Mouse (Mus musculus) midbrain, embryonic 16.5 days (tissue): ENCODE measurements around the gene Pde4b. TPM values are rescaled to one million over a fixed set of nuclear protein-coding genes. Genes with fewer than 3 reads are reported as not detected.

Source experiments
- ATAC-seq: fragments of 200-750 bp; cut with Nextera tagmentation; 2 replicates; pipeline ENCODE4 v1.8.0; 2017; ENCODE audit warnings: moderate TSS enrichment
- H3K27ac ChIP-seq: fragments of 300-500 bp; sonication (generic); 2 replicates; pipeline ENCODE4 v1.5.1; 2014; ENCODE audit warnings: mild to moderate bottlenecking, low read length, mixed read lengths
- H3K27me3 ChIP-seq: fragments of 300-500 bp; sonication (generic); 2 replicates; pipeline ENCODE4 v1.6.1; 2014; ENCODE audit warnings: low read depth, low read length, mixed read lengths; ENCODE audit not compliant: control insufficient read depth, insufficient read depth
- H3K36me3 ChIP-seq: fragments of 300-500 bp; sonication (generic); 2 replicates; pipeline ENCODE4 v1.6.1; 2014; ENCODE audit warnings: mild to moderate bottlenecking, low read length, moderate library complexity, mixed read lengths; ENCODE audit not compliant: control insufficient read depth, insufficient read depth
- H3K4me1 ChIP-seq: fragments of 300-500 bp; sonication (generic); 2 replicates; pipeline ENCODE4 v1.6.1; 2014; ENCODE audit warnings: mild to moderate bottlenecking, low read length, mixed read lengths; ENCODE audit not compliant: control insufficient read depth, insufficient read depth
- H3K4me2 ChIP-seq: fragments of 300-500 bp; sonication (generic); 2 replicates; pipeline ENCODE4 v1.6.1; 2014; ENCODE audit warnings: mild to moderate bottlenecking, low read length, mixed read lengths
- H3K4me3 ChIP-seq: fragments of 300-500 bp; sonication (generic); 2 replicates; pipeline ENCODE4 v1.5.1; 2014; ENCODE audit warnings: low read depth, mild to moderate bottlenecking, low read length, moderate library complexity, mixed read lengths
- H3K9ac ChIP-seq: fragments of 300-500 bp; sonication (generic); 2 replicates; pipeline ENCODE4 v1.6.1; 2014; ENCODE audit warnings: low read depth, low read length, mixed read lengths
- H3K9me3 ChIP-seq: fragments of 300-500 bp; sonication (generic); replicated peaks from 2 replicates; pipeline ENCODE4 v1.6.1; 2014; ENCODE audit warnings: mild to moderate bottlenecking, low read length, mixed read lengths; ENCODE audit not compliant: control insufficient read depth, poor library complexity, severe bottlenecking
- WGBS: fragments of 180-500 bp; shearing (Covaris S2); extraction: QIAGEN DNeasy Blood & Tissue Kit; methylation state at CpG from one replicate; pipeline ENCODE4 v1.1.7; 2014; 5-methylcytosine and 5-hydroxymethylcytosine counted together
- polyA plus RNA-seq: library from polyadenylated mRNA; unstranded; fragments of >200 nt; fragmentation: Nextera tagmentation; extraction: Ambion mirVana; gene quantifications from 2 replicates; pipeline ENCODE4 v1.2.1, GENCODE M21; 2015

Pde4b gene
- polyA plus RNA-seq, 1 experiment from 2014 or later, result 64.5 TPM

GRCm38 (mm10) chr4:102290052-102290734 lies 202.8 kb downstream of the Pde4b start:
- H3K36me3 ChIP-seq, result no peaks in the 10 kb centered on the region
- H3K9ac ChIP-seq, result no peak overlapping the region
- H3K4me3 ChIP-seq, result no peak overlapping the region
- H3K4me2 ChIP-seq, result no peak overlapping the region
- WGBS, result 53% methylated on average over 6 of the region's 6 CpGs
- H3K4me1 ChIP-seq, result no peaks in the 10 kb centered on the region; the same call in 1 of the 2 replicates
- H3K27me3 ChIP-seq, result no peaks in the 10 kb centered on the region
- H3K27ac ChIP-seq, result no peak overlapping the region
- H3K9me3 ChIP-seq, result no peaks in the 10 kb centered on the region
- ATAC-seq, result no peak

GRCm38 (mm10) chr4:102297558-102297957 lies 210.2 kb downstream of the Pde4b start:
- ATAC-seq, result no peak
- no peaks in the 10 kb centered on the region for H3K27me3 ChIP-seq
- no peaks in the 10 kb centered on the region for H3K36me3 ChIP-seq
- no peak overlapping the region for H3K4me2 ChIP-seq
- no peaks in the 10 kb centered on the region for H3K9me3 ChIP-seq
- no peak overlapping the region for H3K4me3 ChIP-seq
- H3K27ac ChIP-seq, result no peak overlapping the region
- H3K4me1 ChIP-seq, result no peaks in the 10 kb centered on the region
- H3K9ac ChIP-seq, result no peak overlapping the region

GRCm38 (mm10) chr4:102302568-102302967 lies 215.2 kb downstream of the Pde4b start:
- no peaks in the 10 kb centered on the region for H3K9me3 ChIP-seq
- WGBS, result 80% methylated on average over 4 of the region's 4 CpGs
- no peak overlapping the region for H3K4me2 ChIP-seq
- no peaks in the 10 kb centered on the region for H3K4me1 ChIP-seq
- no peak for ATAC-seq
- no peak overlapping the region for H3K27ac ChIP-seq
- no peak overlapping the region for H3K4me3 ChIP-seq
- H3K27me3 ChIP-seq, result no peaks in the 10 kb centered on the region
- H3K36me3 ChIP-seq, result no peaks in the 10 kb centered on the region
- H3K9ac ChIP-seq, result no peak overlapping the region

GRCm38 (mm10) chr4:102307661-102308297 lies 220.4 kb downstream of the Pde4b start:
- H3K27ac ChIP-seq, result no peak overlapping the region
- no peak for ATAC-seq
- no peaks in the 10 kb centered on the region for H3K9me3 ChIP-seq
- no peak overlapping the region for H3K9ac ChIP-seq
- no peaks in the 10 kb centered on the region for H3K27me3 ChIP-seq
- peaks cover 7% of the 10 kb centered on the region for H3K4me1 ChIP-seq
- no peak overlapping the region for H3K4me3 ChIP-seq
- WGBS, result 54% methylated on average over 4 of the region's 4 CpGs
- H3K4me2 ChIP-seq, result no peak overlapping the region
- H3K36me3 ChIP-seq, result no peaks in the 10 kb centered on the region

GRCm38 (mm10) chr4:102310630-102311029 lies 223.3 kb downstream of the Pde4b start:
- ATAC-seq, result no peak
- H3K4me1 ChIP-seq, result peaks cover 7% of the 10 kb centered on the region
- H3K27ac ChIP-seq, result no peak overlapping the region
- H3K9ac ChIP-seq, result no peak overlapping the region
- no peaks in the 10 kb centered on the region for H3K27me3 ChIP-seq
- no peak overlapping the region for H3K4me3 ChIP-seq
- H3K9me3 ChIP-seq, result no peaks in the 10 kb centered on the region
- H3K4me2 ChIP-seq, result no peak overlapping the region
- H3K36me3 ChIP-seq, result no peaks in the 10 kb centered on the region

- Histone ChIP-seq H3K4me2 (no peak overlapping the region), H3K36me3 (no peaks in the 10 kb centered on the region), H3K4me3 (no peak overlapping the region), H3K27me3 (no peaks in the 10 kb centered on the region), H3K27ac (no peak overlapping the region), H3K9ac (no peak overlapping the region), H3K4me1 (0 out of 2 replicates have a peak, but pooled peaks cover 3% of the 10 kb centered on the region), H3K9me3 (no peaks in the 10 kb centered on the region)
- ATAC-seq, result no peak
- 90% methylated on average over 2 of the region's 2 CpGs for WGBS
Observed at GRCm38 (mm10) chr4:102316011-102316410, 228.7 kb downstream of the Pde4b start.

- H3K9ac ChIP-seq, result no peak overlapping the region
- H3K9me3 ChIP-seq, result no peaks in the 10 kb centered on the region
- no peaks in the 10 kb centered on the region for H3K27me3 ChIP-seq
- ATAC-seq, result no peak
- H3K27ac ChIP-seq, result no peak overlapping the region
- no peak overlapping the region for H3K4me2 ChIP-seq
- no peak overlapping the region for H3K4me3 ChIP-seq
- H3K4me1 ChIP-seq, result 0 out of 2 replicates have a peak, but pooled peaks cover under 1% of the 10 kb centered on the region
- 69% methylated on average over 5 of the region's 5 CpGs for WGBS
- H3K36me3 ChIP-seq, result no peaks in the 10 kb centered on the region
Observed at GRCm38 (mm10) chr4:102316699-102317285, 229.4 kb downstream of the Pde4b start.

GRCm38 (mm10) chr4:102318596-102318995 lies 231.3 kb downstream of the Pde4b start:
- no peak overlapping the region for H3K4me3 ChIP-seq
- 85% methylated on average over 6 of the region's 6 CpGs for WGBS
- ATAC-seq, result no peak
- H3K27ac ChIP-seq, result no peak overlapping the region
- no peaks in the 10 kb centered on the region for H3K36me3 ChIP-seq
- H3K9me3 ChIP-seq, result no peaks in the 10 kb centered on the region
- H3K27me3 ChIP-seq, result no peaks in the 10 kb centered on the region
- no peak overlapping the region for H3K4me2 ChIP-seq
- no peaks in the 10 kb centered on the region for H3K4me1 ChIP-seq
- no peak overlapping the region for H3K9ac ChIP-seq

- Histone ChIP-seq H3K4me3 (no peak overlapping the region), H3K4me2 (no peak overlapping the region), H3K4me1 (peaks cover 5% of the 10 kb centered on the region), H3K9me3 (no peaks in the 10 kb centered on the region), H3K9ac (no peak overlapping the region), H3K27me3 (no peaks in the 10 kb centered on the region), H3K36me3 (no peaks in the 10 kb centered on the region), H3K27ac (no peak overlapping the region)
- 81% methylated on average over 3 of the region's 3 CpGs for WGBS
- ATAC-seq, result no peak
Observed at GRCm38 (mm10) chr4:102321340-102321739, 234.0 kb downstream of the Pde4b start.
